Comparison of ENCODE assay signal across 9 mouse cellular contexts in genomic region chr19:9052803-9053431, GRCm38 (mm10). TPM values are rescaled to one million over a fixed set of nuclear protein-coding genes. Genes with fewer than 3 reads are reported as not detected.
DNase-seq lines count a peak whose midpoint lies in the region; ATAC-seq and TF ChIP-seq lines count a peak whose summit lies in the region.
"Had no signal": no experiment of that assay in that cellular context is flagged by ENCODE, and none has a peak within 500 bp of the region (broad histone marks: within the 10 kb centered on the region; RNA-seq: fewer than 3 reads in every experiment).

No protein-coding gene starts in this region.

- H3K27ac ChIP-seq in bone marrow macrophage, adult 2 months (ENCODE audit: insufficient read depth, low read depth, low read length) = peak overlapping the region; percentile 94
- H3K27ac ChIP-seq in kidney, embryonic 15.5 days = no peak overlapping the region
- H3K27ac ChIP-seq: midbrain, embryonic 12.5 days had no signal

- WGBS in kidney, embryonic 15.5 days = 55% methylated on average over 6 of the region's 6 CpGs

- H3K9ac ChIP-seq in kidney, embryonic 15.5 days = no peak overlapping the region
- H3K9ac ChIP-seq: midbrain, embryonic 12.5 days had no signal

- H3K4me1 ChIP-seq in bone marrow macrophage, adult 2 months (ENCODE audit: control insufficient read depth, insufficient read depth, low read length) = peaks cover 60% of the 10 kb centered on the region
- H3K4me1 ChIP-seq in kidney, embryonic 15.5 days = peaks cover 8% of the 10 kb centered on the region
- H3K4me1 ChIP-seq: midbrain, embryonic 12.5 days had no signal

- intact Hi-C loops in left cerebral cortex, postnatal 36 days (cut with DNase I) = no loop called here

- no peaks in the 10 kb centered on the region for H3K27me3 ChIP-seq in kidney, embryonic 15.5 days
- H3K27me3 ChIP-seq: midbrain, embryonic 12.5 days had no signal

- H3K9me3 ChIP-seq in kidney, embryonic 15.5 days (replicated peaks) = no peaks in the 10 kb centered on the region
- H3K9me3 ChIP-seq: midbrain, embryonic 12.5 days had no signal

- H3K36me3 ChIP-seq in kidney, embryonic 15.5 days = no peaks in the 10 kb centered on the region
- H3K36me3 ChIP-seq: midbrain, embryonic 12.5 days had no signal

- peak; percentile 64 to 79 for DNase-seq in heart, adult 18-20 months
- no peak for DNase-seq in heart, adult 8-10 months (ENCODE audit: low spot score)
- peak; percentile 86 for DNase-seq in induced T-regulatory cell, adult 2 months (ENCODE audit: low read depth)
- DNase-seq in lung, postnatal 36 days = peak; percentile 88
- DNase-seq in cerebellum, postnatal 4 days (ENCODE audit: low spot score in 2 of 2) = no peak
- DNase-seq in left cerebral cortex, postnatal 36 days (ENCODE audit: low spot score in 2 of 2) = no peak

- H3K4me3 ChIP-seq in bone marrow macrophage, adult 2 months (ENCODE audit: insufficient read depth, low read length) = no peak overlapping the region
- no peak overlapping the region for H3K4me3 ChIP-seq in kidney, embryonic 15.5 days (replicated peaks)
- H3K4me3 ChIP-seq: midbrain, embryonic 12.5 days had no signal

- H3K4me2 ChIP-seq in kidney, embryonic 15.5 days = no peak overlapping the region
- H3K4me2 ChIP-seq: midbrain, embryonic 12.5 days had no signal

- no peak for TF ChIP-seq CTCF in bone marrow macrophage, adult 2 months (IDR thresholded peaks at IDR 0.05; ENCODE audit: low read depth, low read length)

- ATAC-seq in kidney, embryonic 15.5 days (replicated peaks; ENCODE audit: low FRiP score) = no peak

- TF ChIP-seq POLR2A in bone marrow macrophage, adult 2 months (IDR thresholded peaks at IDR 0.05; ENCODE audit: borderline replicate concordance, low read depth, low read length) = no peak

RNA-seq across cellular contexts. Expression of gene Scgb1a1, which starts 34.8 kb away (rescaled TPM):
- 10 to 100 TPM in 1 of 2 experiments, not detected in 1; 80.4 TPM for total RNA-seq in heart, adult 18-20 months (2021)
- 10 to 100 TPM in 1 of 4 experiments, not detected in 3; 44.8 TPM for total RNA-seq in heart, adult 8-10 months (2022)
- not detected in 2 replicates for polyA plus RNA-seq in bone marrow macrophage, adult 2 months (2012; ENCODE audit: insufficient read depth, insufficient read length, missing spikeins)
- not detected in 2 replicates for polyA plus RNA-seq in kidney, embryonic 15.5 days (2015; fragmentation: Nextera tagmentation; extraction: Ambion mirVana)
- not detected for total RNA-seq in left cerebral cortex, postnatal 36 days (2021)
- polyA plus RNA-seq: midbrain, embryonic 12.5 days had no signal

Comparison
In these comparisons a context has a peak if more than half of its experiments do, and no peak if none do; other contexts are left out.
1. DNase-seq: peak in heart, adult 18-20 months (2 of 2), induced T-regulatory cell, adult 2 months (single experiment) and lung, postnatal 36 days (single experiment); none in heart, adult 8-10 months (single experiment), cerebellum, postnatal 4 days (0 of 2) and left cerebral cortex, postnatal 36 days (0 of 2).